Mouse (Mus musculus) midbrain, embryonic 16.5 days (tissue): ENCODE data around the gene Xrcc5. TPM values are rescaled to one million over a fixed set of nuclear protein-coding genes. Genes with fewer than 3 reads are reported as not detected.

Source experiments
- ATAC-seq: fragments of 200-750 bp; cut with Nextera tagmentation; 2 replicates; pipeline ENCODE4 v1.8.0; 2017; ENCODE audit warnings: moderate TSS enrichment
- H3K27ac ChIP-seq: fragments of 300-500 bp; sonication (generic); 2 replicates; pipeline ENCODE4 v1.5.1; 2014; ENCODE audit warnings: mild to moderate bottlenecking, low read length, mixed read lengths
- H3K27me3 ChIP-seq: fragments of 300-500 bp; sonication (generic); 2 replicates; pipeline ENCODE4 v1.6.1; 2014; ENCODE audit warnings: low read depth, low read length, mixed read lengths; ENCODE audit not compliant: control insufficient read depth, insufficient read depth
- H3K36me3 ChIP-seq: fragments of 300-500 bp; sonication (generic); 2 replicates; pipeline ENCODE4 v1.6.1; 2014; ENCODE audit warnings: mild to moderate bottlenecking, low read length, moderate library complexity, mixed read lengths; ENCODE audit not compliant: control insufficient read depth, insufficient read depth
- H3K4me1 ChIP-seq: fragments of 300-500 bp; sonication (generic); 2 replicates; pipeline ENCODE4 v1.6.1; 2014; ENCODE audit warnings: mild to moderate bottlenecking, low read length, mixed read lengths; ENCODE audit not compliant: control insufficient read depth, insufficient read depth
- H3K4me2 ChIP-seq: fragments of 300-500 bp; sonication (generic); 2 replicates; pipeline ENCODE4 v1.6.1; 2014; ENCODE audit warnings: mild to moderate bottlenecking, low read length, mixed read lengths
- H3K4me3 ChIP-seq: fragments of 300-500 bp; sonication (generic); 2 replicates; pipeline ENCODE4 v1.5.1; 2014; ENCODE audit warnings: low read depth, mild to moderate bottlenecking, low read length, moderate library complexity, mixed read lengths
- H3K9ac ChIP-seq: fragments of 300-500 bp; sonication (generic); 2 replicates; pipeline ENCODE4 v1.6.1; 2014; ENCODE audit warnings: low read depth, low read length, mixed read lengths
- H3K9me3 ChIP-seq: fragments of 300-500 bp; sonication (generic); replicated peaks from 2 replicates; pipeline ENCODE4 v1.6.1; 2014; ENCODE audit warnings: mild to moderate bottlenecking, low read length, mixed read lengths; ENCODE audit not compliant: control insufficient read depth, poor library complexity, severe bottlenecking
- WGBS: fragments of 180-500 bp; shearing (Covaris S2); extraction: QIAGEN DNeasy Blood & Tissue Kit; methylation state at CpG from one replicate; pipeline ENCODE4 v1.1.7; 2014; 5-methylcytosine and 5-hydroxymethylcytosine counted together
- polyA plus RNA-seq: library from polyadenylated mRNA; unstranded; fragments of >200 nt; fragmentation: Nextera tagmentation; extraction: Ambion mirVana; gene quantifications from 2 replicates; pipeline ENCODE4 v1.2.1, GENCODE M21; 2015

The Xrcc5 gene
- polyA plus RNA-seq, 1 experiment from 2014 or later: 12.9 TPM

DNA sequence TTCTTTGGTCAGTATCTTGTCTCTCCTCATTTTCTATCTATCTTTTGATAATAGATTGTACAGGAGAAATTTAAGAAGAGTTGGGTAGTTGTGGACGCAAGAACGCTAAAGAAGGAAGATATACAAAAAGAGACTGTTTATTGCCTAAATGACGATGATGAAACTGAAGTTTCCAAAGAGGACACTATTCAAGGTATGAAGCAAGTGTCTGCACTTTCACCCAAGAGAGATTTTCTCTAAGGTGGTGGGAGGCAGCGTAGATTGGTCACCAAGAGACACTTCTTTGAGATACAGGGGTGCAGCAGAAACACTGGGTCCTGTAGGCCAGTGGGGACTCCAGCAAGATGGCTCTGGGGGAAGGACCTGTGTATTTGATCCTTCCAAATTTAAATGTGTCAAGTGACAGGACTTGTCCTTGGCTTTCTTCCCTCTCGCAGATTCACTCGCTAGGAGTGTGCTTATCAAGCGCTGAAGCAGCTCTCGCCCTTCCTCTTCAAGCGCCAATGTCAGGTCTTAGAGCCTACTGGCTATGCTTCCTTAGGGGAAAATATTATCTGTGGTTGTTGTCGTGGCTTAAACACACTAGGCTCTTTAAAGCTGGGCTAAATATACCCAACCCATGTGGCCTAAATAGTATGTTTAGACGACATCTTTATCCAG, 19.1 kb downstream of the Xrcc5 start:
- Histone ChIP-seq H3K27me3 (no peaks in the 10 kb centered on the region), H3K27ac (no peak overlapping the region), H3K4me3 (no peak overlapping the region), H3K4me2 (no peak overlapping the region), H3K36me3 (peaks cover 13% of the 10 kb centered on the region; the same call in 1 of the 2 replicates), H3K9me3 (no peaks in the 10 kb centered on the region), H3K9ac (no peak overlapping the region), H3K4me1 (no peaks in the 10 kb centered on the region)
- no peak for ATAC-seq
- WGBS: 96% methylated on average over 11 of the region's 11 CpGs

DNA sequence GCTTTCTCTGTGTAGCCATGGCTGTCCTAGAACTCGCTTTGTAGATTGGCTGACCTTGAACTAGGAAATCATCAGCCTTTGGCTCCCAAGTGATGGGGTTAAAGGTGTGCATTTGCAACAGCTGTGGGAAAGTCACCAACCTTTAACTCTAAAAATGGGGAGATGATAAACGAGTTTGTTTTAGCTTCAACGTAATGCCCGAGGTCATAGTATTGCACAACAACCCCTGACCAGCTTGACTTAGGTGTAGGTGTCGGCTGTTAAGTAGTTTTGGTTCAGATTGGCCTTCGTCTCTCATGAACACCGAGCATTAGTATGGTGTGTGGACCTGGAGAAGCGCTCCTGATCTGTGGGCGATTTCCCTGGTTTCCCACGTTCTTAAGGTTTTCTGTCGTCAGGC, 27.6 kb downstream of the Xrcc5 start:
- 93% methylated on average over 11 of the region's 11 CpGs for WGBS
- no peak for ATAC-seq
- H3K4me1 ChIP-seq: no peaks in the 10 kb centered on the region
- no peak overlapping the region for H3K27ac ChIP-seq
- H3K4me3 ChIP-seq: no peak overlapping the region
- H3K9me3 ChIP-seq: no peaks in the 10 kb centered on the region
- H3K9ac ChIP-seq: no peak overlapping the region
- H3K27me3 ChIP-seq: no peaks in the 10 kb centered on the region
- no peaks in the 10 kb centered on the region; the same call in 1 of the 2 replicates for H3K36me3 ChIP-seq
- no peak overlapping the region for H3K4me2 ChIP-seq

DNA sequence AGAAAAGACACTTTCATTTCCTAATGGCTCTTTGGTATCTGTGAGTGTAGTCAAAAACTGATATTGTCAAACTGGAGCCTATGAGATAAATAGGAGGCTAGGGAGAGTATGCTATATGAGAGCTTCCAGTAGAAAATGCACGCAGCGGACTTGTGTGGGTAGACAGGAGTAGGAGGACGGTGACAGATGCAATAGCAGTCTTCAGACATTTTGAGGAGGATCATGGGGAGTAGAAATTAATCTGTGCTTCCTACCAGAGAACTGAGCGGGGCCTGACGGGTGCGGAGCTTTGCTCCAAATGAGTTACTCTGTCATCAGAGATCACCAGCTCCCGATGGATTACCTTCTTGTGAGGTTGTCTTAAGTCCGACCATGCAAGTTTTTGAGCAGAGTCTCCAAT, 29.6 kb downstream of the Xrcc5 start:
- H3K9ac ChIP-seq: no peak overlapping the region
- no peak overlapping the region for H3K4me2 ChIP-seq
- H3K27ac ChIP-seq: no peak overlapping the region
- no peaks in the 10 kb centered on the region for H3K4me1 ChIP-seq
- 95% methylated on average over 8 of the region's 8 CpGs for WGBS
- H3K27me3 ChIP-seq: no peaks in the 10 kb centered on the region
- H3K9me3 ChIP-seq: no peaks in the 10 kb centered on the region
- H3K4me3 ChIP-seq: no peak overlapping the region
- H3K36me3 ChIP-seq: no peaks in the 10 kb centered on the region; the same call in 1 of the 2 replicates
- no peak for ATAC-seq

DNA sequence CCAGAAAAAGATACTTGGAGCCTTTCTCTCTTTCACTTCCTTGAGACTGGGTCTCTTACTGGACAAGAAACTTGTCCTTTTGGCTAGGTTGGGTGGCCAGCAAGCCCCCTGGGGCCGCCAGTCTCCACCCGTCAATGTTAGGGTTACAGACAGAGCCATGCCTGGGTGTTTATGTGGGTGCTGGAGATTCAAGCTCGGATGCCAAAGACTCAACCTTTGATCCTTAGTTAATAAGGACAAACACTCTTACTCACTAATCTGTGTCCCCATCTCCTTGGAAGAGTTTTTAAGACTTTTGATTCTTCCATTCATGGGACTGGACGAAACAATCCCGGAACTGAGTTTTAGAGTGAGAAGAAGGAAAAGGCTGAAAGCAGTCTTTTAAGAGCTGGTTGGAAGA, 31.1 kb downstream of the Xrcc5 start:
- no peak overlapping the region for H3K27ac ChIP-seq
- peaks cover under 1% of the 10 kb centered on the region; the same call in 1 of the 2 replicates for H3K36me3 ChIP-seq
- no peak for ATAC-seq
- no peaks in the 10 kb centered on the region for H3K4me1 ChIP-seq
- 92% methylated on average over 5 of the region's 5 CpGs for WGBS
- H3K9me3 ChIP-seq: no peaks in the 10 kb centered on the region
- H3K27me3 ChIP-seq: no peaks in the 10 kb centered on the region
- H3K4me2 ChIP-seq: no peak overlapping the region
- H3K9ac ChIP-seq: no peak overlapping the region
- no peak overlapping the region for H3K4me3 ChIP-seq

DNA sequence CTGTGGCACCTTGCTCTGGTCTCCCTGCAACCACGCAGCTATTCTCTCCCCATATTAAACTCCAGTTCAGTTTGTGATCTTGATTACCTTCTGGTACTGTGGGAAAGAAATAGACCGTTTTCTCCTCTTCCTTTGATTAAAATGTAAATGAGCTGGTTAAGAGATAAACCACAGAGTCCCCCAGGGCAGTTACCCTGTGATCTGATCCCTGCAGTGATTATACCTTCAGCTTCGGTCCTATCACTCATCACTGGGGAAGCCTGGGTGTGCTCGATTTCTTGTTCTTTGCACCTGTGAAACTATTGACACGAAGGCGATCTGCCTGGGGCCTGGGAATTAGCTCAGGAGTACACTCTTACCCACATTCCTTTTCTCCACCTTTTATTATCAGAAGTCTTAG, 40.7 kb downstream of the Xrcc5 start:
- Histone ChIP-seq H3K9me3 (no peaks in the 10 kb centered on the region), H3K4me2 (no peak overlapping the region), H3K36me3 (0 out of 2 replicates have a peak, but pooled peaks cover 7% of the 10 kb centered on the region), H3K27me3 (no peaks in the 10 kb centered on the region), H3K4me1 (no peaks in the 10 kb centered on the region), H3K9ac (no peak overlapping the region), H3K27ac (no peak overlapping the region), H3K4me3 (no peak overlapping the region)
- ATAC-seq: no peak
- 65% methylated on average over 6 of the region's 6 CpGs for WGBS

DNA sequence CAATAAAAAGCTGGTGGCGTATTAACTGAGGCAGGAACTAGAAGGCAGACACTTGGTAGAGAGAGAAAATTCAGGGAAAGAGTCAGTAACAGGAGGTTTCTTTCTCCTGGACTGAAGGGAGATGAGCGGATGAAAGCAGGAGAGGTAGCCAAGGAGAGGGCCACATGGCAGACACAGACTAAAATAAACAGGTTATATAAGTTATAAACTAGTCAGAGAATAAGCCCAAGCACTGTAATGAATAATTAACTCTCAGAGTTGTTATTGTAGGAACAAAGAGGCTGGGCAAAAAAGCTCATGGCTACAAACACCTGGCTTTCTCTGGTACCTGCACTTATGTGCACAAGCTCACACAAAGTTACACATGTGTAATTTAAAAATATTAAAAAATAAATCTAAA, 47.6 kb downstream of the Xrcc5 start:
- Histone ChIP-seq H3K4me1 (no peaks in the 10 kb centered on the region), H3K4me3 (no peak overlapping the region), H3K36me3 (0 out of 2 replicates have a peak, but pooled peaks cover 2% of the 10 kb centered on the region), H3K9ac (no peak overlapping the region), H3K9me3 (no peaks in the 10 kb centered on the region), H3K27me3 (no peaks in the 10 kb centered on the region), H3K27ac (no peak overlapping the region), H3K4me2 (no peak overlapping the region)
- 99% methylated on average over 2 of the region's 2 CpGs for WGBS
- ATAC-seq: no peak

DNA sequence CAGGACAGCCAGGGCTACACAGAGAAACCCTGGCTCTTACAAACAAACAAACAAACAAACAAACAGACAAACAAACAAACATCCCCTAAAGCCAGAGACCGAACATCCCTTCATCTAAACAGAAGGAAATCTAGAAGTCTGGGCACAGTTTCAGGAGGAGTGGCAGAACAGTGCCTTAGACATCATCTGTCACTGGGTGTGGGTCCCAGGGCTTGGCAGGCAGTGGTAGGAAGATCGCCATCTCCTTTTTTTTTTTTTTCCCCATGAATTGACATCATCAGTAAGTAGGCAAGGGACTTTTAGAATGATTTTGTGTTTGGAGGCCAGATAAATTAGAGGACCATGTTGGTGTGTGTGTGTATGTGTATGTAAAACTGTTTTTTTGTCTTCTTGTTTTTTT, 51.0 kb downstream of the Xrcc5 start:
- WGBS: 88% methylated on average over 2 of the region's 2 CpGs
- H3K9me3 ChIP-seq: no peaks in the 10 kb centered on the region
- H3K27ac ChIP-seq: no peak overlapping the region
- H3K4me3 ChIP-seq: no peak overlapping the region
- no peak overlapping the region for H3K4me2 ChIP-seq
- no peak overlapping the region for H3K9ac ChIP-seq
- H3K27me3 ChIP-seq: no peaks in the 10 kb centered on the region
- ATAC-seq: no peak
- H3K36me3 ChIP-seq: 0 out of 2 replicates have a peak, but pooled peaks cover 2% of the 10 kb centered on the region
- no peaks in the 10 kb centered on the region for H3K4me1 ChIP-seq

DNA sequence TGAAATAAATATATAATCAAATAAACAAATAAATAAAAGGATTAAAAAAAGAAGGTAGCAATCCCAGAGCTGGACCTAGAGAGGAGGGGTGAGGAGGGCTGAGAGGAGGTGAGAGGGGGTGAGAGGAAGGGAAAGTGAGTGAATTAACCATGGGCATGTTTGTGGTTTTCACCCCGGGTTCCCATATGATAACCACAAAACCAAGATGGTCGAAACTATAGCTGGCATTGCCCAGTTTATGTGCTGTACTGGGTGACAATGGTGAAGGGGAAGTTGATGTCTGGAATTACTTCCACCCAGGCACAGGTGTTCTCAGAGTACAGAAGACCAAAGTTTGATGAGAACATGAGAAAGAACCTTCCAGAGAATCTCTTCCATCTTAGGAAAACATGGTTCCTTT, 52.2 kb downstream of the Xrcc5 start:
- no peaks in the 10 kb centered on the region for H3K4me1 ChIP-seq
- no peak overlapping the region for H3K4me2 ChIP-seq
- 95% methylated on average over 2 of the region's 2 CpGs for WGBS
- H3K27ac ChIP-seq: no peak overlapping the region
- H3K9me3 ChIP-seq: no peaks in the 10 kb centered on the region
- ATAC-seq: no peak
- 0 out of 2 replicates have a peak, but pooled peaks cover 2% of the 10 kb centered on the region for H3K36me3 ChIP-seq
- H3K4me3 ChIP-seq: no peak overlapping the region
- H3K27me3 ChIP-seq: no peaks in the 10 kb centered on the region
- no peak overlapping the region for H3K9ac ChIP-seq

DNA sequence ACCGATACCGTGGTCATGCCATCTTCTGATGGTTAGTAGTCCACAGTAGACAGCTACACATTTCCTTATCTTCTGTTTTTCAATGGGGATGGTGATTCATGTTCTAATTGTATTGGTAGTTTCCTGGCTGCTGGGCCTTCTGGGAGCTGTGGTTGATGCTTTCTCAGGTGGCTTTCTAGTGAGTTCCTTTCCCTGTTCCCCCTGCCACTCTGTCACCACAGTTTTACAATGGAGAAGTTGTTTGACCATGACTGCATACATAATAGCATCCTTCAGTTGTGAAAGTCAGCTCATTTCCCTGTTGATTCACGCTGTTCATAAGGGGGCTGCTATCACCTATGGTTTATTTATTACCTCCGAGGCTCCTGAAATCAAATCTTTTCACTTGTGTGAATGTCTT, 53.6 kb downstream of the Xrcc5 start:
- no peaks in the 10 kb centered on the region for H3K36me3 ChIP-seq
- H3K4me1 ChIP-seq: no peaks in the 10 kb centered on the region
- no peak for ATAC-seq
- no peaks in the 10 kb centered on the region for H3K27me3 ChIP-seq
- H3K27ac ChIP-seq: no peak overlapping the region
- no peak overlapping the region for H3K4me3 ChIP-seq
- no peak overlapping the region for H3K9ac ChIP-seq
- no peak overlapping the region for H3K4me2 ChIP-seq
- H3K9me3 ChIP-seq: no peaks in the 10 kb centered on the region
- WGBS: 96% methylated on average over 4 of the region's 4 CpGs
